Mouse (Mus musculus) liver, adult 2 months (tissue): ENCODE measurements around the gene Gpatch1. TPM values are rescaled to one million over a fixed set of nuclear protein-coding genes. Genes with fewer than 3 reads are reported as not detected.

Experiments used
- DNase-seq: peaks from one replicate; pipeline ENCODE4 v3.0.0-alpha.2; 2011; ENCODE audit warnings: low read depth, low spot score; ENCODE audit errors: extremely low read depth
- H3K27ac ChIP-seq: fragments of 200-500 bp; replicated peaks from 2 replicates; pipeline ENCODE4 v1.5.1; 2012; ENCODE audit warnings: low read depth, mild to moderate bottlenecking, control low read depth, inconsistent platforms, low read length; ENCODE audit not compliant: insufficient read depth
- H3K27me3 ChIP-seq: fragments of 200-500 bp; 2 replicates; pipeline ENCODE4 v1.6.1; 2012; ENCODE audit warnings: mild to moderate bottlenecking, moderate library complexity, low read length, inconsistent platforms; ENCODE audit not compliant: control insufficient read depth, insufficient read depth
- H3K36me3 ChIP-seq: fragments of 200-500 bp; 2 replicates; pipeline ENCODE4 v1.6.1; 2012; ENCODE audit warnings: low read length, inconsistent platforms; ENCODE audit not compliant: control insufficient read depth, insufficient read depth
- H3K4me1 ChIP-seq: fragments of 200-500 bp; 2 replicates; pipeline ENCODE4 v1.6.1; 2011; ENCODE audit warnings: low read length; ENCODE audit not compliant: control insufficient read depth, insufficient read depth
- H3K4me3 ChIP-seq: fragments of 200-500 bp; 2 replicates; pipeline ENCODE4 v1.5.1; 2011; ENCODE audit warnings: low read depth, mild to moderate bottlenecking, control low read depth, low read length, moderate library complexity; ENCODE audit not compliant: insufficient read depth
- H3K79me2 ChIP-seq: fragments of 200-500 bp; 2 replicates; pipeline ENCODE4 v1.6.1; 2012; ENCODE audit warnings: inconsistent platforms, mild to moderate bottlenecking, low read length, moderate library complexity; ENCODE audit not compliant: control insufficient read depth, insufficient read depth
- H3K9ac ChIP-seq: fragments of 200-500 bp; 2 replicates; pipeline ENCODE4 v1.6.1; 2012; ENCODE audit warnings: low read depth, mild to moderate bottlenecking, control low read depth, inconsistent platforms, low read length
- CTCF ChIP-seq: fragments of 200-500 bp; IDR thresholded peaks from 2 replicates; pipeline ENCODE4 v1.5.1; 2011; ENCODE audit warnings: low read depth, low read length, control low read depth
- POLR2A ChIP-seq: fragments of 200-500 bp; IDR thresholded peaks from 2 replicates; pipeline ENCODE4 v1.6.1; 2011; ENCODE audit warnings: low read length, control low read depth; ENCODE audit not compliant: insufficient read depth; ENCODE audit errors: extremely low read depth
- WGBS: fragments of 180-500 bp; shearing (Covaris S2); methylation state at CpG from one replicate; pipeline ENCODE4 v1.1.7; 2018; 5-methylcytosine and 5-hydroxymethylcytosine counted together
- polyA plus RNA-seq: library from polyadenylated mRNA; depleted of rRNA; stranded (reverse); fragments of >200 nt; gene quantifications from 2 replicates; pipeline ENCODE4 v1.2.3, GENCODE M21; 2012
- total RNA-seq: library from RNA; depleted of rRNA; stranded (reverse); fragments of >200 nt; gene quantifications from 2 replicates; pipeline ENCODE4 v1.2.3, GENCODE M21; 2014

Gene Gpatch1
- total and polyA plus RNA-seq, 2 experiments, result 2.5 to 4.1 TPM

DNA sequence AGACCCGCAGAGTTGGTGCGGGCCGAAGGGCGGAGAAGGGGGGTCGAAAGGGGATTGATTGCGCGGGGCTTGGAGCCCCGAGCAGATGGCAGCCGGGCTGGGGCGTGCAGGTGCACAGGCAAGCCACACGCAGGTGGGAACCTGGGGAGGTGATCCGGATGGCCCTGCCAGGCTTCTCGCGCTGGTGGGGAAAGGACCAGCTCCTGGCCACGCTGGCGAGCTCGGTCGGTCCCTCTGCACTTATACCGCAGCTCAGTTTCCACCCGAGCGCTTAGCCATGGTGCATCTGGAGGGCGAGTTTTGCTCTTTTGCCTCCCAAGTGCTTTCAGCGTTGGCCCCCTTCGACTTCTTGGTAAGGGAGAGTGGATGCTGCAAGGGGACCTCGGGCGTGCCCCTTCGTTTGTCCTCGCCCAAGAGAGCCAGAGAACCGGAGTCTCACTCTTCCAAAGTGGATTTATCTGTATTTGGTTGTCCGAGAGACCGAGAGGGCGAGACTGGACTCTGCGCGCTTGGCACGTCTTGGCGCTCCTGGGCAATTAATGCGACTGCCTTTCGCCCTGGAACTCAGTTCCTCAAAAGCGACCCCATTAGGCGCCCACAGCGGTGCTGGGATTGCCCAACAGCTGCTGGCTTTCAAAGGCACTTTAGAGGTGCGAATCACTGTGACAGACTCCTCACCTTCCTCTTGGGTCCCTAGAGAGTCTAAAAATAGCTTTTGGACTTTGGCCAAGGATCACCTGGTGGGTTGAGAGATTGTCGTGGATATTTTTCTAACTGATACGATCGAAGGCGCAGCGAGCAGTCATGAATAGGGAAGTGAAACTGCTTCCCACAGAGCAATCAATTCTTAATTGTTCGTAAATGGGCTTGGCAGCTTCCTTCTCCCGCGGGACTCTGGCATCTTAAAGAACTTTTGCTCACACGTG, 16.6 kb upstream of the Gpatch1 start:
- peak overlapping the region; percentile 85 for H3K27ac ChIP-seq

DNA sequence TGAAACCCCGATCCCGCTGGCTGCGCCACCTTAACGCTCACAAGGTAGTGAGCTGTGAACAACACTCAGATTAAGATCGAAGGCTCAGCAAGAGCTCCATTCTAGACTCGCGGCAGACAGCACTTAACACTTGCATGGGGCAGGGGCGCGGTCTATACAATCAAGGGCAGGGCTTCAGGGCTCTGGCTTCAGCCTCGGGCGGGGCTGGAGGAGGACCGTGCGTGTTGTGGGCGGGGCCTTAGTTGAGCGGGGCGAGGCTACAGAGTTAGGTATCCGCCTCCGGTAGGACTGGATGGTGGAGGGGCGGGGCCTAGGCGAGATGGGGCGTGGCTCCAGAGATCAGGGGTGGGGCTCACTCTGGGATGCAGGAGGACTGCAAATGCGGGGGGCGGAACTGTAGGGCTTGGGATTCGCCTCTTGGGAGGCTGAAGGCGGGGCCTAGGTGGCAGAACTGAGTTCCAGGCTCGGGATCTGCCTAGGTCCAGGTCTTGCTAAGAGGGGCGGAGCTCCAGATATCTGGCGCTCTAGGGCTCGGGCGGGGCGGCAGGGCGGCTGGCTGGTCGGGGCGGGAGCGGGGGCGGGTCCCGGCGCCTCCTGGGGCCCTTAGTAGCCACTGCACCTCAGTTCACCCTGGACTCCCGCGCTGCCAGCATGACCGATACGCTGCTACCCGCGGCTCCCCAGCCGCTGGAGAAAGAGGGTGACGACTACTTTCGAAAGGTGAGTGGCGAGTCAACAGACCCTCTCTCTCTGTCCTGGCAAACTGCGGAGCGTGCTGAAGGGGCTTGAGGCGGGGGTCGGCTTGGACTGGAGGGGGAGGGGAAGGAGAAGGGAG, 15.7 kb upstream of the Gpatch1 start, which contains the start of gene Rhpn2:
Gene Rhpn2, plus strand, starts transcription at position 479 of the 835 bp plus-strand sequence.
- Histone ChIP-seq H3K79me2 (peaks cover 13% of the 10 kb centered on the region; the same call in 1 of the 2 replicates), H3K4me1 (peaks cover 6% of the 10 kb centered on the region; the same call in 1 of the 2 replicates), H3K27me3 (no peaks in the 10 kb centered on the region), H3K36me3 (no peaks in the 10 kb centered on the region), H3K4me3 (peak within 1 kb of the TSS; percentile 83), H3K27ac (peak within 1 kb of the TSS; percentile 85), H3K9ac (peak within 1 kb of the TSS; percentile 87)
- peak; percentile 98 for DNase-seq
- 1% methylated on average over 50 of the region's 52 CpGs for WGBS
- TF ChIP-seq CTCF, result no peak
- TF ChIP-seq POLR2A, result peak; percentile 96

More for the DNA sequence above, 16.6 kb upstream of the Gpatch1 start:
- Histone ChIP-seq H3K79me2 (peaks cover 19% of the 10 kb centered on the region; the same call in 1 of the 2 replicates), H3K27me3 (no peaks in the 10 kb centered on the region), H3K4me3 (peak overlapping the region; percentile 83), H3K4me1 (peaks cover 8% of the 10 kb centered on the region), H3K9ac (peak overlapping the region; percentile 87), H3K36me3 (no peaks in the 10 kb centered on the region)
- DNase-seq, result peak; percentile 79
- under 1% methylated on average over 51 of the region's 51 CpGs for WGBS
- TF ChIP-seq POLR2A (no peak), CTCF (no peak)

DNA sequence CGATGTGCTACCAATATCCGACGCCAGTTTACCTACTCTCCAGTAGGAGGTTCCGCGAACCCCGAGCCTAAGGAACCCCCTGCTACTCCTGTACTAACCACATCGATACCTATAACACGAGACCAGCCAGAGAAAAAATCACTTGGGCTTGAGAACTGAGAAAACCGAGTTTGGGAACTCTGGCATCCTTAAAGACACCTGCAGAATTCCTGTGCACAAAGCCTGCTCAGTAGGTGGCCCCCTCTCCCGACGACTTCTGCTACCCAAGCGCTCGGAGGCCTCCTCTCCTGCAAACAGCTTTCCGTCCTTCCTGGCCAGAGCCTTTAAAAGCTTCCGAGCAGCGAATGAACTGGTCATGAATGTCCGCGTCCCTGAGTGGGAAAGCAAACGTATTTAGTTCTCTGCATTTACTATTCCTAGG, 15.0 kb upstream of the Gpatch1 start:
- H3K27ac ChIP-seq, result 0 out of 2 replicates have a peak overlapping the region, but pooled peaks have one; percentile 0
- H3K9ac ChIP-seq, result peak overlapping the region; percentile 51
- under 1% methylated on average over 19 of the region's 19 CpGs for WGBS
- H3K79me2 ChIP-seq, result peaks cover 13% of the 10 kb centered on the region; the same call in 1 of the 2 replicates
- DNase-seq, result peak; percentile 59
- H3K27me3 ChIP-seq, result no peaks in the 10 kb centered on the region
- peak overlapping the region; percentile 47 for H3K4me3 ChIP-seq
- H3K36me3 ChIP-seq, result no peaks in the 10 kb centered on the region
- peaks cover 6% of the 10 kb centered on the region; the same call in 1 of the 2 replicates for H3K4me1 ChIP-seq
- no peak for TF ChIP-seq POLR2A
- peak; percentile 56 for TF ChIP-seq CTCF

DNA sequence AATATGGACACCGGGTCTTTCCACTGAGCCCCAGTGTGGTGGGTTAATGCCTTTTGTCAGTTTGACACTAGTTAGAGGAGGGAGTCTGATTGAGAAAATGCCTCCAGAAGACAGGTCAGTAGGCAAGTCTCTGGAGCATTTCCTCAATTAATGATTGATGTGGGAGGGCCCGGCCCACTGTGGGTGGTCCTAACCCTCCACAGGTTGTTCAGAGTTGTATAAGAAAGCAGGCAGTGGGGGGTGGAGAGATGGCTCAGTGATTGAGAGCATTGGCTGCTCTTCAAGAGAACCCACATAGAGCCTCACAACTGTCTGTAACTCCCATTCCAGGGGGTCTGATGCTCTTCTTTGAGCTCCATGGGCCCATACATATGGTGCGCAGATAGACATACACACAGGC, 13.3 kb upstream of the Gpatch1 start:
- H3K27ac ChIP-seq, result no peak overlapping the region
- no peaks in the 10 kb centered on the region for H3K36me3 ChIP-seq
- peaks cover 5% of the 10 kb centered on the region; the same call in 1 of the 2 replicates for H3K79me2 ChIP-seq
- 66% methylated on average over 3 of the region's 3 CpGs for WGBS
- peaks cover 6% of the 10 kb centered on the region; the same call in 1 of the 2 replicates for H3K4me1 ChIP-seq
- H3K27me3 ChIP-seq, result no peaks in the 10 kb centered on the region
- H3K4me3 ChIP-seq, result no peak overlapping the region
- no peak for DNase-seq
- no peak overlapping the region for H3K9ac ChIP-seq
- no peak for TF ChIP-seq CTCF
- TF ChIP-seq POLR2A, result no peak

DNA sequence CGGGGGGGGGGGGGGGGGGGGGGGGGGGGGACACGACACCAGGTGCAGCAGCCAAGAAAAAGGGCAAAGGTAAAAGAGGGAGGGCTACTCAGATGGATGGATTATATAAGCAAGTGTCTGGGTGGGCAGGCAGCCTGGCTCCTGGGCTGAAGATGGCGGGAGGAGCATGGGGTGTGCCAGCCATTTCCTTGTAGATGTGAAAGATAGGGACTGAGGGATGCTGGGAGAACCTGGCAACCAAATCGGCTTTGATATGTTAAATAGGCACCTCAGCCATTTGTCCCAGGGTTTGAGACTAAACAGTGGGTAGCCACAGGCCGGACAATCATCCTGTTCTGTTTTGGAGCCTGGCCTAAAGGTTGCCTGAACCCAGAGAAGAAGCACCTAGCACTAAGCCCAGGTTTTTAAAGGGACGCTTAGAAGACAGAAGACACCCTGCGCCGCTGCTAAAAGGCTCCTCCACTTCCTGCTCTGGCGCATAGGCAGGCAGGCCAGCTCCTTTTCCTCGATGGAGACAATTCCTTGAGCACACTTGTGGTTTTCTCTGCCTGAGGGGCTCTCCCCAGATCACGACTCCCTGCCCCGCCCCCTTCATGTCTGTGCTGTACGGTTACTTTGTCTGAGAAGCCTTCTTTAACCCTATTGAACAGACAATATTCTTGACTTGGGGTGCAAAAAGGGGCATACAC, 4.6 kb upstream of the Gpatch1 start:
- Histone ChIP-seq H3K27me3 (no peaks in the 10 kb centered on the region), H3K9ac (no peak overlapping the region), H3K79me2 (peaks cover 3% of the 10 kb centered on the region; the same call in 1 of the 2 replicates), H3K36me3 (no peaks in the 10 kb centered on the region), H3K27ac (no peak overlapping the region), H3K4me3 (no peak overlapping the region), H3K4me1 (no peaks in the 10 kb centered on the region)
- WGBS, result 42% methylated on average over 11 of the region's 13 CpGs
- DNase-seq, result no peak
- TF ChIP-seq CTCF (no peak), POLR2A (no peak)
